Mouse (Mus musculus) left cerebral cortex, adult 9 months (tissue): ENCODE data around the gene Ttll5.

Experiments used
- DNase-seq, 2 experiments: peaks; one replicate each; pipeline ENCODE4 v3.0.0; 2022; ENCODE audit warnings: low spot score in 2 of 2

Gene Ttll5

GRCm38 (mm10) chr12:86049813-86050212 is 225.4 kb downstream of the Ttll5 start:
- DNase-seq, result no peak

DNA sequence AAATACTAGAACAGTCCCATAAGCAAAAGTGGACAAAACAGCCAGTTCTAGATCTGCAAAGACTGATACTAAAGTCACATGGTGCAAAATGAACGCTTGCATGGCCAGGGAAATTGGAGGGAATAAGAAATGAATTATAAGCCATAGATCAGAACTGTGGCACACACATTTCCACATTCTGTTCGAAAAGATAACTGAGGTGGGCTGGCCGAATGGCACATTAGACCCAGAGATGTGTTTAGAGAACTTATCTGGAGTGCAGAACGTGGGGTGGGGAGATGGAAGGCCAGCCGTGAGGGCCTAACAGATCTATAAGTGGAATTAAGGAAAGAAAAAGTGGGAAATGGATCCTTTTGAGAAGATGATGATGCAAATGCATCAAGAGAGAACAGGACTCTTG is 227.0 kb downstream of the Ttll5 start:
- DNase-seq, result no peak

- no peak for DNase-seq
Measured at GRCm38 (mm10) chr12:86055306-86055705, 230.8 kb downstream of the Ttll5 start.

DNA sequence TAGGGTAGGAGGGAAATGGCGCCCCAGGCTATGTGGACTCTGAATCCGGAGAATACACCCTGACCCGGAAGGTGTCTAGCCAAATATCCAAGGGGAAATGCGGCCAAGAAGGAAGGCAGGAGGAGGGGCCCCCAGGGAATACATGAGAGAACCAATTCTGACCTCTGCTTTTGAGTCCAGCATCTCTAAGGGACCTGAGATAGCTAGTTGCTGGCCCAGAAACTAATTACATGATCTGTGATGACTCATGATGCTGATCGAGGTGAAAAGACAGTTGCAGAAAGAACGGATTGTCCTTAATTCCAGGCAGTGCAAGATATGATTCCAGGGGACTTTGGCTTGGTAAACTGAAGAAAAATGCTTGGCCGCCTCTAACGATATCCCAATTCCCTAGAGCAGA is 232.5 kb downstream of the Ttll5 start:
- DNase-seq, result no peak

- no peak for DNase-seq
Measured at GRCm38 (mm10) chr12:86057516-86057915, 233.1 kb downstream of the Ttll5 start.

GRCm38 (mm10) chr12:86059341-86059740 is 234.9 kb downstream of the Ttll5 start:
- DNase-seq, result no peak

- DNase-seq, result no peak
Measured at GRCm38 (mm10) chr12:86064796-86065195, 240.3 kb downstream of the Ttll5 start.

DNA sequence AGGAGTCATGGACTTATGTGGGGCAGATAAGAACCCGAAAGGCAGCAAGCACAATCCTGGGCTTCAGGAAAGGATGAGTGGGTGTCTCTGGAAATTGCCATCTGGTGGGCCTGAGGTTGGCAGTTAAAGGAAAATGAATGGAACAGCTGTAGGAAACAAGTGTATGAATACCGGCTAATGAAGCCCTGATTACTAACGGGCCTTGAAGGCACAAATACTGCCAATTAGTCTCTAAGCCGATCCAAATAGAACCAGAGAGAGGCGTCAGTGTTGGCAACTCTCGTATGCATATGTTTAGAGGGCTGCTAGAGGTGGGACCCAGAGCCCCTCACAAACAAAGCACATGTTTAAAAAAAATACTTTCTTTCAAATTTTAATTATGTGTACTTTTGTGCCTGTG is 247.0 kb downstream of the Ttll5 start:
- peak in 1 of 2 experiments; percentile 21 for DNase-seq

DNA sequence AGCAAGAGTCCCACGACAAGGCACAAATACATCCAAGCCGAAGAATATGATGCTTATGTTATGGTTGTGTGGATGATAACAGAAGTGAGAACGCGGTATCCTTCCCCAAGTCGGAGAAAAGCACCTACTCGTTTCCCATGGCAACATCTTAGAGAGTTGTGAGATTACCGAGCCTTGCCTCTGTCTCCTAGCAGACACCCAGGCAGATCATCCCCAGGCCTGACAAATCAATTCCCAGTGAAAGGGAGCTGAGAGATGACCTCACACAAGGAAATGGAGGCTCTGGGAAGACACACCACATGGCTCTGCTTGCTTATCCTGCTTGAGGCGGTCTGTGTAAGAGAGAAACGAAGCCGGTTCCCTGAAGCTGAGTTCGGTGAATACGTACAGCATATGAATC is 250.2 kb downstream of the Ttll5 start:
- DNase-seq, result peak in 1 of 2 experiments; percentile 57

- no peak for DNase-seq
Measured at GRCm38 (mm10) chr12:86075358-86075757, 250.9 kb downstream of the Ttll5 start.

DNA sequence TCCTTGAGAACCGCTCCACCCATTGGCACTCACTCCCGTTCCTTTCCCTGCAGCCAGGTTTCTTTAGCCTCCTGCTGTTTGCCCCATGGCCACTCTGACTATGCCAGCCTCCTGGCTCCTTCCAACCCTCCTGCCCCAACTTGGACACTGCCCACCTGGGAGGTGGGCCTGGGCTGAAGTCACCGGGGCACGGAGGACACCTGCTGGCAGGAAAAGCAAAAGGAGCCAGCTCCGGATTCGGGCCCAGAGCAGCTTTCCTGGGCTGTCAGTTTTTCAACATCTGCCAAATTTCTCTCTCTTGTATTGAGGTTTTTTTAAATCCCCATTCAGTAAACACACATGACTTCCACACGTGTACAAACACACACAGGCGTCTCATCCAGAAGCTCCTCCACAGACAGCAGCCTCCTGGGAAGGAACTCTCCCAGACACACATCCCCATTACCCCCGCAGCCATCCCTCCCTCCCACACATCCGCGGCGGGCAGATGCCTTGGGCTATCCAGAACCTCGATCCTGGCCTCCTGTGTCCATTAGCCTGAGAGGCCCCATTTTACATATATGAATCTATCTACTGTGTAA is 252.0 kb downstream of the Ttll5 start:
- DNase-seq, result peak in 1 of 2 experiments; percentile 48

- DNase-seq, result peak in 1 of 2 experiments; percentile 34
Measured at GRCm38 (mm10) chr12:86077322-86077721, 252.9 kb downstream of the Ttll5 start.

DNA sequence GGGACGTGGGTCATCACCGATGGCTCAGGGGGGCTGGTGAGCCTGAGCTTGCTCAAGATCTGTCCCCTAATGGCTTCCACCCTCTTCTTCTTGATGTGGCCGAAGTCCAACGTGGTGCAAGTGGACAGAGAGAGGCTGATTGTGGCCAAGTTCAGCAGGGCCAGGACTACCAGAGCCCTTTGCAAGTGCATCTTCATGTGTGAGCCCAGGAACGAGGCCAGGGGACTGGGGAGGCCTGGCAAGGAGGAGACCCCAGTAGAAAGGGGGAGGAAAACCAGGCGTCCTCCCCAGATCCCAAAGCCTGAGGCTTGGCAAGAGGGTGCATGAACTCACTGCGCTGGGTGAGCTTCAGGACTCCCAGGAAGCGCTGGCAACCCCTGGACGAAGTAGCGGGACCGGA is 253.3 kb downstream of the Ttll5 start:
- no peak for DNase-seq

DNA sequence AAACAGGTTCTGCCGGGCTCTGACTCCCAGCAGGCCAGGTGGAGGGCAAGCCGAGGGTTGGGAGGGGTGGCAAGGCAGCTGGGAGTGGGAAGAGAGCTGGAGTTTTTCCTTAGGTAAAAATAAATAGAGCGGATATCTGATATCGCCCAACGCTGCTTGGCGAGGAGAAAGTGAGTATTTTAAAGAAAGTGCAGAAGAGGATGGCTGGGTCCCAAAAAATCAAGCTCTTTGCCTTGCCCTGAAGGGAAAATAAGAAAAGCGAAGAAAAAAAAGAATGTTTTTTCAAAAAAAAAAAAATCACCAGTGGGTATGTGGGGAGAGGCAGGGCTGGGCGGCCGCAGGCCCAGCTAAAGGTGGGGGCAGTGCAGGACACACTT is 253.7 kb downstream of the Ttll5 start:
- DNase-seq, result no peak

GRCm38 (mm10) chr12:86078553-86079201 is 254.2 kb downstream of the Ttll5 start, which contains the start of gene Tgfb3:
Gene Tgfb3 (minus strand): TSS chr12:86079041.
- peak in 1 of 2 experiments; percentile 47 for DNase-seq

- peak in 1 of 2 experiments; percentile 93 for DNase-seq
Measured at GRCm38 (mm10) chr12:86079202-86079667, 254.8 kb downstream of the Ttll5 start.

DNA sequence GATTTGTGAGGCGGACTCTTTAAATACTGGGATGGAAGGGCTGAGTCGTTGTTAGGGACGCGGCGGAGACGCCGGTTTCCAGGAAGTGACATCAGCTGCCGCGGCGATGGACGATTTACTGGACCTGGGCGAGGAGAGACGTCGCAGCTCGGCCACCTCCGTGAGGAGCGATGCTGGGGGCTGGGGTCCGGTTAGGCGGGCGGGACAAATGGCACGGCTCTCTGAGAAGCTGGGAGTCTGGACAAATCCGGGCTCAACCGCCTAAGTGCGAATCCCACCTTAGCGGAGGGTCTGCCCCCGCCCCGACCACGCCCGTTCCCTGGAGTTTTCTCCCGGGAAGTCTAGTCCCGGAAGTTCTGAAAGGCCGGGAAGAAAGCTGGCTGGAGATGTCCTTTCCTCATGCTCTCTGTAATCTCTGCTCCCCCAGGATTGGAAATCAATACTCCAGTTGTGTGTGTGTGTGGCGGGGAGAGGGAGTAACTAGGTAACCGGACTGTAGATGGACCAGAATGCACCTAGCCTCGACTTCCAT is 258.1 kb downstream of the Ttll5 start, which contains the start of gene Ift43:
TSS of gene Ift43 (plus strand) at position 61 of the 532 bp plus-strand sequence.
- DNase-seq, result peak in 1 of 2 experiments; percentile 83

GRCm38 (mm10) chr12:86085873-86086272 is 261.4 kb downstream of the Ttll5 start:
- DNase-seq, result peak in 1 of 2 experiments; percentile 77

DNA sequence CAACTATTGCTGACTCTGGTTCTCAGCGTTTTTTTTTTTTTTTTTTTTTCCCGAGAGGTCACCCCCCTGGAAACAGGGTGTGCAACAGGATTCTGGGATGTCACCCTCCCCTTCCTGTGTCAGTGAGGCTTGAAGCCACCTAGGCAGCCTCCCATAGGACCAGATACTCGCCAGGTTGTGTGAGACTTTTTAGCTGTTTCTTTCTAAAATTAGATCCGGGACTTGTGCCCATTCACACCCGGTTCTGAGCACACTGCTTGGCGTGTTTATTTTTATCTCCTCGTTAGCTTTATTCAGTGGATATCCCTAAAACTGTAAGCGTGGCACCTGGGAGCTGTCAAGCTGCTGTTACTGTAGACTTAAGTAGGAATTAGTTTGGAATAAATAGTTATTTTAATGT is 262.1 kb downstream of the Ttll5 start:
- DNase-seq, result no peak

- no peak for DNase-seq
Measured at GRCm38 (mm10) chr12:86088042-86088441, 263.6 kb downstream of the Ttll5 start.

DNA sequence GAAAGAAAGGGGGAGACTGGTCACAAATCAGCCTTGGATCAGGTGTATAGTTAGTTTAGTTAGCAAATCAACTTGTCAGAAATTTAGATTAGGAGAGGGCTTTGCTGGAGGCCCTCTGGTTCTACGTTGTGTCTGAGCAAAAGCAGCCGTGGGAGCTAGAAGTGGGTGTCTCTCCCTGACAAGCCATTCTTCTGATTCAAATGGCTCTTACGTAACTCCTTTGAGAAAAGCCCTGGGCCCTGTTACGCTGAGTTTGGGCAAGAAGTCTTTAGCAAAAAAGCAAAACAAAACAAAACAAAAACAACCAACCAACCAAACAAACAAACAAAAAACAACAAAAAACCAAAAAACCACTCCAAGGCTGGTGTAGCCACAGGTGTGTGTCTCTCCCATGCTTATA is 266.3 kb downstream of the Ttll5 start:
- DNase-seq, result no peak

DNA sequence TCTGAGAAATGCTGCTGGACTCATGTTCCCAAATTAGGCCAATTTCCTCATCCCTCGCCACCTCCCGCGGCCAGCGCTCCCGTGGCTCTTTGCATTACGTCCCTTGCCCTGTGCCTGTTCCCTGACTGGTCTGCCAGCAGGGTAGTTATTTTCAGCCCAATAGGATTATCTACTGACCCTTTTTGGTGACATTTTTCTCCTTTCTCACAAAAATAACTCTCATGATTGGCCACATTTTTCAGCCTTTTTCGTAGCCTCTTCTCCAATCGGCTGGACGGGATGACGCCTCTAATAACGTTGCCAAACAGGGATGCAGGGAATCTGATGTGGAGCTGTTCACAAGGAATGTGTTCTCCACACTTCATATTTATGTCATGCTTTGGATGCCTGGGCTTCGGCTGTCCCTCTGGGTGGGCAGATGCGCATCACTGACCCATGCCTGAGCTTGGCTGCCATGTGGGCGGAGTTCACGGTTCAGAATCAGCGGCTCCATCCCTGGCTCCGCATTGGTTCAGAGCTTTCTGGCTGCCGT is 267.2 kb downstream of the Ttll5 start:
- DNase-seq, result no peak

GRCm38 (mm10) chr12:86094075-86094474 is 269.6 kb downstream of the Ttll5 start:
- DNase-seq, result no peak
